Mouse (Mus musculus): ENCODE results near the gene Surf4.

DNA sequence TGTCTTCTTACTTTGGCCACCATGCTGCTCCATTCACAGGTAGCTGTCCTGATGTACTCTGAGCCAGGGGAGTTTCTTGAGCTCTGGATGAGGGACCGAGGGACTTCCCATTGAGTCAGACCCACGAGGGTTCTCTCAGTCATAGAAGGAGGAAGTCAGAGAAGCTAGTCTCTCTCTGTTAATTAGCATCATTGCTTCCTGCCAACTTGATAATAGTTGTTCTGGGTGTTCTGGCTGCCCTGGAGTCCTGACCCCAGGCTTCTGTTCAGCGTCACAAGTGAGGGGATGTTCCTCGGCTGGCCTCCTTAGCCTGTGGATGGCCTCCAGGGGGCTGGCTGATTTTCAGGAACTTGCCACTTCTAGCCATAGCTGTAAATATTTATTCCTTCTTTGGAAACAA is 40.2 kb upstream of the Surf4 start:
- TF ChIP-seq POLR2A (IDR thresholded peaks at IDR 0.05; ENCODE audit: borderline replicate concordance, low read depth, low read length) (no peak), CTCF (IDR thresholded peaks at IDR 0.05; ENCODE audit: low read depth, low read length) (no peak)

All from bone marrow macrophage, adult 2 months (primary cell).